Mouse (Mus musculus): Measurements from ENCODE around the gene Csl. TPM values are rescaled to one million over a fixed set of nuclear protein-coding genes. Genes with fewer than 3 reads are reported as not detected.

Gene Csl
- 1 to 10 TPM; 1.5 to 1.6 TPM for total RNA-seq (2021)
- not detected in 2 replicates for polyA plus RNA-seq (2012; rRNA removed)
- long read RNA-seq = 0 reads

- no peak for DNase-seq
These were observed at the start of gene Csl for GRCm38 (mm10) chr10:99759558-99759957. Gene Csl, minus strand, starts transcription at chr10:99759658.

- peak; percentile 5 for DNase-seq
These were observed 30.0 kb upstream of the Csl start for GRCm38 (mm10) chr10:99789418-99789817.

- DNase-seq = no peak
These were observed 15.0 kb upstream of the Csl start for GRCm38 (mm10) chr10:99774228-99775120.

- DNase-seq = no peak
These were observed 9.3 kb downstream of the Csl start for GRCm38 (mm10) chr10:99750146-99750545.

DNA sequence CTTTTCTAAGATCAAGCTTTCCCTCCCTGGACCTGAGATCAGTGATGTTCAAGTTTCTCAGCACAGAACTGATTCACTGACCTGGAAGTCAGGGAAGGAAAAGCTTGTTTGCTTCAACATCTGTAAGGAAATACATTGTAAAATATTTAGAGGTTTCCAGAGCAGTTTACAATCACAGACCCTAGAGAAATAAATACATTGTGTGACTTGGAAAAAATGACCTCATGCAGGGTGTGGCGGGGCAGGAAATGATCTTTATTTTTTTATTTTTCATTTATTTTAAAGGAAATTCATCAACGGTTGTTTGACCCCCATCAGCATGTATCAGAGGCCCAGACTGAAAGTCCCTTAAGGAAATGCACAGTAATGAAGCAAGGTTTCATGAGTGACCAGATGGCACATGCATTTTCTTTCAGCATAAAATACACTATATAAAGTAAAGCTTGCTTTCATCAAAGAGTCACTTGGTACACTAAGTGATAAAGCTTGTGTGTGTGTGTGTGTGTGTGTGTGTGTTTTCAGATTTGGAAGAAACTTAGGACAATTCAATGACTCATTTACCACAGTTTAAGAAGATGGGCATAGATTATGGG, 10.7 kb downstream of the Csl start:
- no peak for DNase-seq

DNA sequence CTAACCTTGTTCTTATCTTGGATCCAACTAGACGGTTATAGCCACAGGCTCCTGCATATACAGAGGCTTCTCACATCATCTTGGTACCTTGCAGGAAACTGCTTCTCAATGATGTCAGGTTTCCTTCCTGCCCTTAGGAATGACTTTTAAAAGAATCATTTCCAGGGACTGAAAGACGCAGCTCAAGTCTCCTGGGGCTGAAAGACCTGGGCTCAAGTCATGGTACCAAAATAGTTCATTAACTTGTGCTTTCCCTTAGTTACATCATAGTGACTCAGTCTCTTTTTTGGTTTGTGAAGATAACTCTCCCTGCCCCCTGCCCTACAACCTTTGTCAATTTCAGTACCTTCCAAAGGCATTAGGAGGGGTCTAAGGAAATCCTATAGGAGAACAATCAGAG, 11.4 kb downstream of the Csl start:
- DNase-seq = no peak

GRCm38 (mm10) chr10:99741609-99742280, 17.7 kb downstream of the Csl start:
- no peak for DNase-seq

- DNase-seq = no peak
These were observed 46.3 kb downstream of the Csl start for GRCm38 (mm10) chr10:99713129-99713528.

- DNase-seq = no peak
These were observed 47.9 kb downstream of the Csl start for GRCm38 (mm10) chr10:99711567-99711966.
